Mouse (Mus musculus) urinary bladder, adult 18-20 months (tissue): ENCODE results near the gene Exosc3.
"Not testable (repeated sequence)": the region's sequence is repeated elsewhere in the genome, so short reads cannot be mapped to it uniquely, and the experiment has no call there.

Source experiments
- DNase-seq, 2 experiments: peaks; one replicate each; pipeline ENCODE4 v3.0.0; 2022; ENCODE audit warnings: low spot score in 2 of 2, mixed read lengths in 2 of 2

The Exosc3 gene

DNA sequence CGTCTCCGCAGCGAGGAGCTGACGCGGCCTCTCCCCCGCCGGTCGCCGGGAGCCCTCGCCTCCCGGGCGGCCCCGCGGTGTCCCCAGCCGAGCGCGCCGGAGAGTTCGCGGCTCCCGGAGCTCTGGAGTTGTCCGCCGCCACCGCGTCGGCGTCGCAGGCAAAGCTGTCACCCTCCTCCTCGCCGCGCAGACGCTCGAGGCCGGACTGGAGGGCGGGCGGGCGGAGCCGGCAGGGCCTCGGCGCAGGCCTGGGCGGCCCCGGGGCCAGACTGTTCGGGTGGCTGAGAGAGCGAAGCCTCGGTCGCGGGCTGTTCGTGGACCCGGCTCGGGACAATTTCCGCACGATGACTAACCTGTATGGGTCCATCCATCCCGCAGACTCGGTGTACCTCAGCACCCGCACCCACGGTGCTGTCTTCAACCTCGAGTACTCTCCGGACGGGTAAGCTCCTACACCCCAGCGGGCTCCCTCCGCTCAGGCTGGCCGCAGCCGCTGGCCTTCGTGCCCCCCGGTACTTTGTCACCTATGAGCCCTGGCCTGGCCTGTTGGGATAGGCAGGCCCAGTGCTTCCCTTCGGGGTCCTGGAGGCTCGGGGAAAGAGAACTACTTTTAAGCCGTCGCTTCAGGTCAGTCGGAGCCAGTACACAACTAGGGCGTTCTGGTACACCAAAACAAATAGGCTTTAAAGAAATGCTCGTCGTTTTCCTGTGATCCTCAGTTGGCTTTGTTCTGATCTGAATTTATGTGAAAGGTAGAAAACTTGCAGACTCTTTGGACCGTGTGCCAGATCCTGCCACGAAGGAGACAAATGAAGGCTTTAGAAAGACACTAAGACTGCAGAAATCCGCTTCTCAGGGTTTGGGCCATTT lies at the start of gene Exosc3:
Exosc3 (minus strand) TSS at position 447 of the 870 bp plus-strand sequence.
- DNase-seq: peak; percentile 24 to 64

- no peak for DNase-seq
Measured at GRCm38 (mm10) chr4:45392099-45392498, 49.6 kb upstream of the Exosc3 start.

GRCm38 (mm10) chr4:45387296-45387695 lies 44.8 kb upstream of the Exosc3 start:
- not testable (repeated sequence) for DNase-seq

DNA sequence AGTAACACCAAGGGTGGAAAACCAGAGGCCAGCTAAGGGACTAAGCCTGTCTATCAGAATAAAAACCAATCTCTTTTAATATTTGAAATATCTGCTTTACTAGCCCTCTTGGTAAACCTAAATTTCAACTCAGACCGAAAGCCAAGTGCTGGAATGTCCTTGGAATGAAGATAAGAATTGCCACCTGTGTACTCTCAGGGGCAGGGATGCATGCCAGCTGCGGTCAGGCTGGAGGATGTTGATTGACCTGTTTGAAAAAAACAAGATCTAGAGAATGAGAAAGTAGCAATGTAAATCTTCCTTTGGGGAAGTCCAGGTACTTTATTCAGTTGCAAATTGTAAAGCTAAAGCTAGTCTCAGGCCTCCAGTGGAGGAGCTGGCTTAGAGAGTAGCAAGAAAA lies 39.6 kb upstream of the Exosc3 start:
- DNase-seq: not testable (repeated sequence)

DNA sequence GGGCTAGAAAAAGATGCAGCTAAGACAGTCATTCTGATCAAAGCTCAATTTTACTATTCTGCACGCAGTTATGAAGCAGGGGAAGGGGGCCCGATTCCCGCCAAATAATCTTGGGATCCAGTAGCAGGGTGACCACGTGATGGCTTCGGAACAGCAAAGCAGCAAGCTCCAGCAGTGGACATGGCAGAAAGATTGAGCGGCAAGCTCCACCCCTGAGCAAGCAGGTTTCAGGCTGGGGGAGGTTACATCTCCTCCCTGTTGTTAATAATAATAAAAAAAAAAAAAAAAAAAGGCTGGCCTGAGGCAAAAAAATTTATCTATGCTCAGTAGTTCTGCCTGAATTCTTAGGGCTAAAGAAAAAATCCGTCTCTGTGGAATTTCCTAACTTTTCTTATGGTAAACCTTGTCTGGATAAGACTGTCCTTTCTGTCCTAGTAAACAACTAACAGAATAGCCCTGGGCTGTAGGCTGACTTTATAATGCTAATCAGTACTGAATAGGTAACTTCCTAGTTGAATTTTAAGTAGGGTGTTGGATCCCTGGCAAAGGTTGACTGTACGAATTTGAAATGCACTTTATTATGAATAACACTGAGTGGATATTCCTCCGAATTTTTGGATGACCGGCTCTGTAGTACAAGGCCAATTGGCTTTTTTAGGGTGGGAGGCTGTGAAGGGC lies 38.5 kb upstream of the Exosc3 start:
- DNase-seq: not testable (repeated sequence)

DNA sequence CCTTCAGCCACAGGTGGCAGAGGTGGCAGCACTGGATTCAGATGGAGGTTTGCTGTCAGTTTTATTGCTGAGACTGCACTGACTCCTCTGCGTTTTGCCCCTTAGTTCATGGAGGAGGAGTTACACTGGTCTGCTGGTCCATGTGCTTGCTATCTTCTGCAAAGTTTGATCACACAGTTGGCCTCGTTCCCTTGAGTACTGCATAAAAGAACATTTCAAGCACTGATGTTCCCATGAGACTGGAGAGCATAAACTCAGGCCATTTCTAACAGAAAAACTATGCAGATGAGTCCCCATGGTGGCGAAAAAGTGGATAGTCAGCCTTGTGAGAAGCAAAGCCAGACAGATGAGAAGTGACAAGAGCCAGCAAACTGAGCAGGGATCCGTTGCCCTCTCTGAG lies 34.0 kb upstream of the Exosc3 start:
- no peak for DNase-seq

DNA sequence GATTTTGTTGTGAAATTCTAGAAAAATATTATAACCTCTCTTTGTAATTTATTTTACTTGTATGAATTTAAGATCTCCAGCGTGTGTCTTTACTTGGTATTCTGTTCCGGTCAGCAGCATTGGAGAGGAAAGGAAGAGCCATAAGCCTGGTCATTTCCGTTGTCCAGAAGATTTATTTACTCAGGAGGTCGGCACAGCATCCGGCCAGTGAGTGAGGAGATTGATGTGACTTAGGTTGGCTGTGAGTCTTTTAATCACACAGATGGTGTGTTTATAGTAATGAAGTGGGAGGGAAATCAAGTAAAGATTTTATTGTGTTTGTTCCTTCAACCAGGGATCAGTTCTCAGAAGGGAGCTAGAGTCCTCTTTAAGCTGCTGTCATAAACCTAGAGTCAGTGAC lies 32.3 kb upstream of the Exosc3 start:
- no peak for DNase-seq

DNA sequence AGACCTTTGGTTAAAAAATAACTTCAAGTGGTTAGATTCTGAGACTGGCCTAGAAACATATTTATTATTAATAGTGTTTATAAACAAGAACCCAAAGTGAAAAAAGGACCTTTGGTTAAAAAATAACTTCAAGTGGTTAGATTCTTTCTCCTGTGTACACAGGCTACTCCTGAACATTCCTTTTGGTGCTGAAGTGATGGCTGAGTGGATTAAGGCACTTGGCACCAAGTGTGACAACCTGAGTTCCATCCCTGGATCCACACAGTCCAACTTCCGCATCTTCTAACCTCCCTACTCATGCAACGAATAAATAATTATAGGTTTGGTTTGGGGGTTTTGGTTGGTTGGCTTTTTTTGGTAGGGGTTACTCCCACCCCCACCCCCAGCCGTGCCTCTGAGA lies 28.7 kb upstream of the Exosc3 start:
- no peak for DNase-seq

GRCm38 (mm10) chr4:45356653-45357052 lies 14.1 kb upstream of the Exosc3 start:
- no peak for DNase-seq

DNA sequence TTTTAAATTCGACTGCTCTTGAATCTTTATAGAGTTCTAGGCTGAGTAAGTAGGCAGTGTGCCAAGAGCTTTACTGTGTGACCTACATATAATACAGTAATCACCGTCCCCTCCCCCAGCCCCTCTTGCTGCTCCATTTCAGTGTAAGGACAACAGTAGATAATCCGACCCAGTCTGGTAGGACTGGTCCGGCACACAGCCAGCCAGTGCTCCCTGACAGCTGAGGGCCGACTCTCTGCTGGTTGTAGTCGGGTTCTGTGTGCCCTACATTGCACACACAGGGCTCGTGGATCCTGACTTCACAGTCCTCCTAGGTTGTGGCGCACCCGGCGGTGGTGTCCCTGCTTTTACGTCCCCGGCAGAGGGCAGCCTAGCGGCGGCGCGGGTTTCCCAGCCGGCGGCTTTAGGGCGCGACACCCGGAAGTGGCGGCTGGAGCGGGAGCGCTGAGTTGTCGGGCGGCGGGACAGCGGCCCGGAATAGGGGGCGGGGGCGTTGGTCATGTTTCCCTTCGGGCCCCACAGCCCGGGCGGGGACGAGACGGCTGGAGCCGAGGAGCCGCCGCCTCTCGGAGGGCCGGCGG lies 773 bp downstream of the Exosc3 start, which contains the start of gene Dcaf10:
Dcaf10 (plus strand) TSS at position 433 of the 581 bp plus-strand sequence.
- peak; percentile 92 to 95 for DNase-seq

- no peak for DNase-seq
Measured at GRCm38 (mm10) chr4:45341226-45341625, 1.3 kb downstream of the Exosc3 start.

- no peak for DNase-seq
Measured at GRCm38 (mm10) chr4:45332466-45332865, 10.1 kb downstream of the Exosc3 start.

DNA sequence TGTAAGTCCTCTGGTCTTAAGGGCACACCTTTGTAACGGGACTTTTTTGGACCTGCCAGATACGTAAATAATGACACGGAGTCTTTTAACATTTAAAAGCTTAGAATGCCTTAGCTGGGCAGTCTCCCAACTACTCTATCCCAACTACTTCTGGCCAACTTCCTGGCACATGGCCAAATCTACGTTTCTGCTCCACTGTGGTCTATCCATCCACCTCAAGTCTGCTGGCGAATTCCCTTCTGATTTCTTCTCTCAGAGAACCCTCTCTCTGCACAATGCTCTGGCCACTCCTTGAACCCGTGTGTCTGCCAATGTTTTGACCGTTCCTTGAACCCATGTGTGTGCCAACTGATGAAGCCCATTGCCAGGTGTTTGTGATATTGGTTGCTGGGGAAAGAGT lies 11.4 kb downstream of the Exosc3 start:
- DNase-seq: no peak

- DNase-seq: peak; percentile 68 to 83
Measured at GRCm38 (mm10) chr4:45320159-45320816, 22.2 kb downstream of the Exosc3 start.

DNA sequence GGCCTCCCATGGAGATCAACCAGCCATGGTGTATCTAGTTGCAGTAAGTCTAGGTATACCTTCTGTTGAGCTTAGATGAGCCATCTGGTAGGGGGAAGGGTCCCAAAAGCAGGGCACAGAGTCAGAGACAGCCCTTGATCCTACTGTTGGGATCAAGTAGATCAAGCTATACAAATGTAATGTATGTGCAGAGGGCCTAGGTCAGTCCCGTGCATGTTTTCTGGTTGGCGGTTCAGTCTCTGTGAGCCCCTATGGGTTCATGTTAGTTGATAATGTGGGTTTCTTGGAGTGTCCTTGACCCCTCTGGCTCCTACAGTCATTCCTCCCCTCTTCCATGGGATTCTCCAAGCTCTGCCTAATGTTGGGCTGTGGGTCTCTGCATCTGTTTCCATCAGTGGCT lies 31.5 kb downstream of the Exosc3 start:
- no peak for DNase-seq

- no peak for DNase-seq
Measured at GRCm38 (mm10) chr4:45308606-45309005, 33.9 kb downstream of the Exosc3 start.

DNA sequence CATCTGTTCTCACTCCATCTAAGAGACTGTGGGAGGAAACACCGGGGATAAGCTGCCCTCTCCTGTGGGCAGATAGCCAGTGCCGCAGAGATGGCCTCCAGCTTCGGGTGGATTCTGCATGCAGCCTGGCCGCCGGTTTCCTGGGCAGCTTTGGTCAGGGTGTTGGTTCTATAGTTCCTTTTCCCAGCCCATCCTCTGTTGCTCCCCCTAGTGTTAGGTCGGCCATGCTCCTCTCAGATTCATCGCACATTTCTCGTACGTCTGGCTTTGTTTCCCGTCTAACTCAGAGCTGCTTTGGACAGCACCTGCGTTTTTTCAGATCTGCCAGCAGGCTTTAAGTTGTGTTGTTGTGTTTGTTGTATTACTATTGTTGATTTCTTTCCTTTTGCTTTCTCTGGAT lies 34.5 kb downstream of the Exosc3 start:
- no peak for DNase-seq

DNA sequence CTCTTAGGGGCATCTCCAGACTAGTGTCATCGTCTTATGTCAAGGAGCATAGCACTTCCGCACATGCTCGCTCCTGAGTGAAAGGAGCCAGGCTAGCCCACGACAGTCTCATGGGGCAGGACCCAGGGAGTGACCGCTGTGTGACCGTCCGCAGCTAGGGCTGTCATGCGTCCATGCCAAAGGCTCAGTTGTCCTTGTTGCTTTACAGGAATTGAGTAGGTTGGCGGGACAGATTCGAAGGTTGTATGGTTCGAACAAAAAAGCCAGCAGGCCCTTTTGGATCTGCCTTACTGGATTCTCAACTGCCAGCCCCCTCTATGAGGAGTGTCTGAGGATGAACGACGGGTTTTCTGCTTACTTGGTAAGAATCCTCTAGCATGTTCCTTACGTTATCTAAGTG lies 37.0 kb downstream of the Exosc3 start:
- DNase-seq: no peak

DNA sequence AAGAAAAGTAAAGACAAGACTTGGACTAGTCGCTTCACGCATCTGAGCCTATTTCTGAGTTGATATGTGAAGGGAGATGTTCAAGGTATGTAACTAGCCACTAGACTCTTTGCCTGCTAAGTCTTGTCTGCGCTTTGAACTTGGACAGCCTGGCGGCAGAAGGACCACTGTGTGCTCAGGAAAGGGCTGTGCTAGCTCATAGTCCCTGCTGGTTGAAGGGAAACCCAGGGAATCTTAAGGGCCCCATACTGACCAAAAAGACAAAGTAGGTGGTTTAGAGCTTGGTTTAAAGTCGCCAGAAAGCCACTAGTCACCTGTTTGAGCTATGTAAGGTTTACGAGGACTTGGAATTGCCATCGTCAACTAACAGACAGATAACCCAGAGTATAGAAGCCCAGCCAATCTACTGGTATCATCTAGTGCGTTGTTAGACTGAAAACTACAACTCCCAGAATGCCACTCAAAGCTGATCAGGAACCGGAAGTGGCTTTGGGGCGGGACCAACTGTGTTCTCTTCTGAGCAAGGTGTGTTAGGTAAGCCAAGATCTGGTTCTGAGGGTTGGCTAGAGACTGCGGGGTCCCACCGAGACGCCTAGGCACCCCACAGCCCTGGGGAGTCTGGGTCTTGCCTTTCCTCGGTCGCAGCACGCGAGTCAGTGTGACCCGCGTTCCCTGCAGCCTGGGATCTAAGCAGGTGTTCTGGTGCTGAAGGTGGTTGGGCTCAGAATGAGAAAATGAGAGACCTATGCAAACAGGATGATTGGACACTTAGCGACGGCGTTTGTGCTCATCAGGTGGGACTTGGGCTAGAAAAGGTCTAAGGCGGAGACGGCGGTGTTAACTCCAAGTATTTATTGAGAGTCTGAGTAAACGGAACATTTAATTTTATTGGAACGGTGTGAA lies 45.6 kb downstream of the Exosc3 start, which contains the start of gene Trmt10b:
Trmt10b (plus strand) TSS at position 466 of the 903 bp plus-strand sequence.
- peak; percentile 42 to 52 for DNase-seq

- no peak for DNase-seq
Measured at GRCm38 (mm10) chr4:45287906-45288305, 54.6 kb downstream of the Exosc3 start.

DNA sequence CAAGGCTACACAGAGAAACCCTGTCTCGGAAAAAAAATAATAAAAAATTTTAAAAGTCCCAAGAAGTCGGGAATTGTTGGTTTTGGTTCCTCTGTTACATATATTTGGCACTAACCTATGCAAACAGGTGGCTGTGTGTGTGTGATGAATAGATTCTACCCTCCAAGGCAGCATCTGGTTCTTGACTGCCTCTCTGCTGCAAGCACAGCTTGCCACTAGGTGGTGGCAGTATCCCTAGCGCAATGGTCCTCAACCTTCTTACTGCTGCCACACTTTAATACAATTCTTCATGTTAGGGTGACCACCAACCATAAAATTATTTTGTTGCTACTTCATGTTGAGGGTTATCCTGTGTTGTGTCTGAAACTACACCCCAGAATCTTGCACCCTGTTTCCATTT lies 56.2 kb downstream of the Exosc3 start:
- DNase-seq: no peak
